23 mouse cellular contexts compared by ENCODE assay signal in the genomic region with DNA sequence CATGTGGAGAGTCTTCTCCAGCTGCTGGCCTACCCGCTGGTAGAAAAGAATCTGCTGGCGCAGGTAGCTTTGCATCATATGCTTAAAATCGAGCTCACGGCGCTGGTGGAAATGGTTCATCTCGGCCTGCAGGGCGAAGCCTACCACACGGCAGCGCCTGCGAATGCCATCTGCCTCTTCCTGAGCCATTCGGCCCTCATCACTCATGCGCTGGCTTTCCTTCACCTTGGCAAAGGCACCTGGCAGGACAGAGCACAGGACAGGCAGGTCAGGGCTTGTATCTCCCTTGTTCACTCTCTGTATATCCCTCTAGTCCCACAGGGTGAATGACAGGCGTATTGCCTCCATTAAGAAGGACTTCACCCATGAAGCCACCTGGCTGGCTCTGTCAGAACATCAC. TPM values are rescaled to one million over a fixed set of nuclear protein-coding genes. Genes with fewer than 3 reads are reported as not detected.
"Had no signal": no experiment of that assay in that cellular context is flagged by ENCODE, and none has a peak within 500 bp of the region (broad histone marks: within the 10 kb centered on the region; RNA-seq: fewer than 3 reads in every experiment).

No protein-coding gene starts in this region.

- H3K9ac ChIP-seq: limb, embryonic 13.5 days; liver, embryonic 12.5 days; liver, embryonic 15.5 days; lung, embryonic 15.5 days had no signal

- DNase-seq: kidney, postnatal 14 days; kidney, postnatal 4 days; liver; lung, adult 18-20 months; lung, postnatal 10 days; lung, postnatal 4 days; midbrain, embryonic 14.5 days; thymus, adult 2 months; thymus, postnatal 14 days; thymus, postnatal 4 days had no signal

- H3K4me1 ChIP-seq: liver, embryonic 12.5 days had no signal

- H3K4me2 ChIP-seq: limb, embryonic 13.5 days; liver, embryonic 12.5 days; liver, embryonic 15.5 days; lung, embryonic 15.5 days; midbrain, embryonic 11.5 days had no signal

- H3K36me3 ChIP-seq: liver, embryonic 15.5 days had no signal

- H3K4me3 ChIP-seq: limb, embryonic 10.5 days; limb, embryonic 13.5 days; liver, embryonic 12.5 days; liver, embryonic 15.5 days; lung, embryonic 15.5 days had no signal

- H3K27me3 ChIP-seq: limb, embryonic 13.5 days; liver, embryonic 12.5 days; liver, embryonic 15.5 days; lung, embryonic 15.5 days had no signal

- H3K27ac ChIP-seq: limb, embryonic 10.5 days; limb, embryonic 13.5 days; liver, embryonic 12.5 days; liver, embryonic 15.5 days; lung, embryonic 15.5 days had no signal

- ATAC-seq: liver, embryonic 12.5 days had no signal

- H3K9me3 ChIP-seq: limb, embryonic 10.5 days; liver, embryonic 12.5 days; liver, embryonic 15.5 days; lung, embryonic 15.5 days had no signal

RNA-seq across cellular contexts. Expression of gene Cspg4, which starts 53.6 kb away (rescaled TPM):
- total RNA-seq: megakaryocyte progenitor cell, adult 5-6 weeks; megakaryocyte-erythroid progenitor cell, adult 5-6 weeks had no signal

RNA-seq across cellular contexts. Expression of gene Odf3l1, which starts 54.0 kb away (rescaled TPM):
- total RNA-seq: layer of hippocampus, adult 18-20 months; layer of hippocampus, postnatal 14 days; left cerebral cortex, postnatal 25 days; megakaryocyte progenitor cell, adult 5-6 weeks; megakaryocyte-erythroid progenitor cell, adult 5-6 weeks; midbrain, postnatal 0 days had no signal
- polyA plus RNA-seq: liver, embryonic 12.5 days; midbrain, embryonic 11.5 days; midbrain, embryonic 14.5 days; neural tube, embryonic 11.5 days had no signal
